Mouse (Mus musculus): ENCODE measurements at regions not wholly inside any gene's neighbourhood (a gene's known extent, or its start where the extent isn't known, plus 50 kb on each side); places are given as distances from the start of the nearest gene placed in this dataset.
"Not testable (repeated sequence)": the region's sequence is repeated elsewhere in the genome, so short reads cannot be mapped to it uniquely, and the experiment has no call there.

GRCm38 (mm10) chr12:32122915-32123314 is 61.8 kb upstream of the Prkar2b start:
- H3K4me1 ChIP-seq (replicated peaks): peaks cover 42% of the 10 kb centered on the region
- peak overlapping the region; percentile 98 for H3K27ac ChIP-seq (replicated peaks)

GRCm38 (mm10) chr12:32122007-32122406 is 60.9 kb upstream of the Prkar2b start:
- peak overlapping the region; percentile 98 for H3K27ac ChIP-seq (replicated peaks)
- H3K36me3 ChIP-seq (replicated peaks); ATAC-seq (ENCODE audit: insufficient read depth); H3K27me3 ChIP-seq; H3K9me3 ChIP-seq (replicated peaks): not testable (repeated sequence)
- H3K4me2 ChIP-seq: peak overlapping the region; percentile 65
- H3K9ac ChIP-seq: peak overlapping the region; percentile 68
- peaks cover 37% of the 10 kb centered on the region for H3K4me1 ChIP-seq (replicated peaks)
- WGBS (ENCODE audit: insufficient replicate concordance): 63% methylated on average over 1 of the region's 1 CpGs
- peak overlapping the region; percentile 64 for H3K4me3 ChIP-seq (replicated peaks)

More at GRCm38 (mm10) chr12:32122915-32123314, 61.8 kb upstream of the Prkar2b start:
- Histone ChIP-seq H3K4me2 (peak overlapping the region; percentile 65), H3K9ac (peak overlapping the region; percentile 78), H3K36me3 (replicated peaks) (no peaks in the 10 kb centered on the region), H3K9me3 (replicated peaks) (no peaks in the 10 kb centered on the region), H3K27me3 (no peaks in the 10 kb centered on the region), H3K4me3 (replicated peaks) (peak overlapping the region; percentile 64)
- peak; percentile 91 for ATAC-seq (ENCODE audit: insufficient read depth)
- 4% methylated on average over 2 of the region's 2 CpGs for WGBS (ENCODE audit: insufficient replicate concordance)

GRCm38 (mm10) chr12:32112691-32113090 is 51.6 kb upstream of the Prkar2b start:
- no peaks in the 10 kb centered on the region for H3K9me3 ChIP-seq (replicated peaks)
- peak overlapping the region; percentile 71 for H3K4me2 ChIP-seq
- no peak for ATAC-seq (ENCODE audit: insufficient read depth)
- 65% methylated on average over 5 of the region's 5 CpGs for WGBS (ENCODE audit: insufficient replicate concordance)
- H3K27me3 ChIP-seq: no peaks in the 10 kb centered on the region
- peaks cover 74% of the 10 kb centered on the region for H3K36me3 ChIP-seq (replicated peaks)
- H3K9ac ChIP-seq: no peak overlapping the region
- H3K4me3 ChIP-seq (replicated peaks): 0 out of 2 replicates have a peak overlapping the region, but pooled peaks have one; percentile 54
- H3K4me1 ChIP-seq (replicated peaks): peaks cover 95% of the 10 kb centered on the region
- peak overlapping the region; percentile 96 for H3K27ac ChIP-seq (replicated peaks)

DNA sequence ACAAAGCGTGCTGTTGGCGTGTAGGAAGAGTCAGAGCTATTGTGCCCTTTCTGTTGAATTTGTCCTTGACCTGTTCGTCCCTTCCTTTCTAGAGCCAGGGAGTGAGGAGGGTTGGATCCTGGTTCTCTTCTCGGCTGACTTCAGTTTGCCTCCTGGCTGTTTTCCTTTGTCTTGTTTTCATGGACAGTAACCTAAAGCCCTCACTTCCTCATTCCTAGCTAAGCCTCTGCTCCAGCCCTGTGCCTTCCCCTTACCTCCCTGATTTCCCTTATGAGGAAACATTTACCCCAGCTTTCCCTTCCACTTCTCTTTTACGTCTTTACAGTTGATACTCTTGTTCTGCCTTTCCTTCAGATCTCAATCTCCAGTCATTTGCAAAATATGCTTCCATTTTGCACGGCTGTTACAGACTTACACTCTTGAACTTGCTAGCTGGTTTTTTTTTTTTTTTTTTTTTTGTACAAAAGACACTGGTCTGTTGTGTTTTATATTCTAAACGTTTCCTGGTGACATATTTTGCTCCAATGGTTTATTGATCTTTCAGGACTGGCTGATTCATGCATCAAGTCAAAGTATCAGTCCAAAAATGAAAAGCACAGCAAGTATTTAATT is 50.5 kb upstream of the Prkar2b start:
- H3K27me3 ChIP-seq: no peaks in the 10 kb centered on the region
- H3K4me1 ChIP-seq (replicated peaks): peaks cover 98% of the 10 kb centered on the region
- ATAC-seq (ENCODE audit: insufficient read depth): no peak
- peak overlapping the region; percentile 96 for H3K27ac ChIP-seq (replicated peaks)
- peak overlapping the region; percentile 54 for H3K4me3 ChIP-seq (replicated peaks)
- peak overlapping the region; percentile 71 for H3K4me2 ChIP-seq
- peak overlapping the region; percentile 67 for H3K9ac ChIP-seq
- 12% methylated on average over 7 of the region's 7 CpGs for WGBS (ENCODE audit: insufficient replicate concordance)
- peaks cover 76% of the 10 kb centered on the region for H3K36me3 ChIP-seq (replicated peaks)
- no peaks in the 10 kb centered on the region for H3K9me3 ChIP-seq (replicated peaks)

DNA sequence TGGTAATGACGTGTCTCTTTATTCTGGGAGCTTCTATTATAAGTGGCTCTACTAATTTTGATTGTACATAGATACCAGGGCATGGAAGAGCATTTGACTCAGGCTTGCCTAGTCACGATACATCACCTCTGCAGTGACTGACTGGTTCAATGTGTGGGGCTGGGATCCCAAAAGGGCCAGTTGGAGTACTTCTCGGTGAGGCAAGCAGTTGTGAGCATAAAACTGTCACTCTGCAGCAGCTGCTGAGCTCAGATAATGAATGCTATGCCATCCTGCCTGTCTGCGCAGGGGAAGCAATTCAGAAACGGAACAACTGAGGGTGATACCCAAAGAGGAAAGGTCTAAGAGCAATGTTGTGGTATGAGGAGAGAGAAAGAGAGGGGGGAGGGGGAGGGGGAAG is 49.8 kb upstream of the Prkar2b start:
- Histone ChIP-seq H3K36me3 (replicated peaks) (peaks cover 75% of the 10 kb centered on the region), H3K4me2 (peak overlapping the region; percentile 71), H3K9ac (peak overlapping the region; percentile 67), H3K27ac (replicated peaks) (peak overlapping the region; percentile 96), H3K4me1 (replicated peaks) (peaks cover 97% of the 10 kb centered on the region), H3K4me3 (replicated peaks) (peak overlapping the region; percentile 54), H3K9me3 (replicated peaks) (no peaks in the 10 kb centered on the region), H3K27me3 (no peaks in the 10 kb centered on the region)
- peak; percentile 95 for ATAC-seq (ENCODE audit: insufficient read depth)
- 8% methylated on average over 5 of the region's 5 CpGs for WGBS (ENCODE audit: insufficient replicate concordance)
